Mouse (Mus musculus): ENCODE data around the gene Hspb3.
A peak's percentile ranks its signal among the peaks of the same experiment; 100 is the strongest.

Gene Hspb3

DNA sequence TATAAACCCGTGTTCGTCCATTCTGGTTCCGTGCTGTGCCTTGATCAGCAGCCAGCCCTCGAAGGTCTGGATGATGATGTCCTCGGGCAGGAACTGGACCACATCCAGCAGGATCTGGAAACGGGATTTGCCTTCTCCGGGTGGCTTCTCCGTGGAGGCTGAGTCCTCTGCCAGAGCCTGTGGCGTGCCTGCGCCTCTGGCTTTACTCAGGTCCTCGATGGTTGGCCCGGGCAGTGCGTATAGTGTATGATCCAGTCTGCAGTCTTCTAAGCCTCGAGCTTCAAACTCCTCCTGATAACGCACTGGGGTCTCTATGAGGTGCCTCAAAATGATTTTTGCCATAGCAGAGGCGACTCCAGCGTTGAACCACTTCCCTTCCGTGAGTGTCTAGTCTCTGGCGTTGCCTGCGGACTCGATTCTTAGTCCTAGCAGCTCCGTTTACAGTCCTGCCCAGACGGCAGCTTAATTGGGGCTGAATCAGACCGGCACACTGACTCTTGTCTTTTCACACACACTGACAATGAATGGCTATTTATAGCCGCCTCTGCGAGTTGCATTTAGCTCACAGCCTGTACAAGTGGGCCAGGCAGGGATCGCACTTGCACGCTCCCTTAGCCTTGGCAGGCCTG, at the start of gene Hspb3:
Gene Hspb3, minus strand, starts transcription at position 526 of the 629 bp plus-strand sequence.
- no peak for DNase-seq

DNA sequence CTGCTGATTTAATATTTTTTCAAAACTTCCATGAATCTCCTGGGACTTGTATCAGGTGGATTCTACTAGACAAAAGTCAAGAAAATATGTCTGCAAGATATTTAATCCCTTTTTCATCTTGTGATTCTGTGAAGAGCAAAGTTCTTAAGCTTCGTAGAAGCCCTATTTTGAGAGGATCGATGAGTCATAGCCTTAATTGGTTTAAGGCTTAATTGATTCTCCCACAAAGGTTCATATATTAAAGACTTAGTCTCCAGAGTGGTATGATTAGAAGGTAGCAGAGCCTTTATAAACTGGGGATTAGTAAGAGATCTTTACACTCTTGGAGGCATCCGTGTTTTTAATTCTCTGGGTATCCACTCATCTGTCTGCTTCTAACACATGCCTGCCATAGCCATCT, 49.7 kb upstream of the Hspb3 start:
- DNase-seq, result no peak

GRCm38 (mm10) chr13:113706183-113706582, 42.7 kb upstream of the Hspb3 start:
- DNase-seq, result no peak

GRCm38 (mm10) chr13:113701185-113701584, 37.7 kb upstream of the Hspb3 start:
- DNase-seq, result no peak

- DNase-seq, result no peak
These were observed 36.5 kb upstream of the Hspb3 start for GRCm38 (mm10) chr13:113699928-113700327.

DNA sequence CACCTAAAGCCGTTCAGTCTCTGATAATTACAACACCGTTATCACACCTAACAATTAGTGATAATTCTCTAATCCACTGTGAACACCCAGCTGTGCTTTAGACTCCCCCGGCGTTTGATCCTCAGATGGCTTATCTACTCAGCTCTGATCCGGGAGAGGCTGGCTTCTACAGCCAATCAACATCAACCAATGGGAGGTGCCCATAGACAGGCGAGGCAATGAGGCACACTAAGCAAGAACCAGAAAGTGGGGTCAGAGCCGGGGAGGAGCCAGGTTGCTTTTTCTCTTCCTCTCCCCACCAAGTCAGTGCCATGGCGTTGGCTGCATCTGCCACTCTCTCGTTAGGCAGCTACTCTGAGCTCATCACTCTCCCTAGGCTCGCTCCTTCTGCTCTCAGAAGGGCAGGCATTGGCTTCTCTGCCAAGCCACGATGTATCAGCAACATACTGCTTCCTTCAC, 36.0 kb upstream of the Hspb3 start:
- no peak for DNase-seq

- no peak for DNase-seq
These were observed 33.4 kb upstream of the Hspb3 start for GRCm38 (mm10) chr13:113696838-113697321.

DNA sequence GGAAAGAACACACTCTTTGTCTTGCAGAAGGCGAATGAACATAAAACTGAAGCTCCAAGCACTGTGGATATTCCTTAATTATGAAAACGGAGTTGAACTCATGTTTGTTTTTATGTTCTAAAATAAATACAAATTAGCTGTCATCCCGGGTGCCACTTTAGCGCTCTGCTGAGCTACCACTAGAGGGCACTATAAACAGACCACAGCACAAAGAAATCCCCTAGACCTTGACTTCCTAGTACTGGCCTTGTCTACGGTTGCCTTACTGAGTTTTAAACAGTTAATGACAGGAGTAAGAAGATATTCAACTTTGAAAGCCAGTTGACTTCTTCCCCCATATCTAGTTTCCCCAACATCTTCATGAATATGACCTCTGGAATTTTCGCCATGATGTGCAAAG, 29.9 kb upstream of the Hspb3 start:
- DNase-seq, result peak; percentile 36

- no peak for DNase-seq
These were observed 28.2 kb upstream of the Hspb3 start for GRCm38 (mm10) chr13:113691644-113692043.

DNA sequence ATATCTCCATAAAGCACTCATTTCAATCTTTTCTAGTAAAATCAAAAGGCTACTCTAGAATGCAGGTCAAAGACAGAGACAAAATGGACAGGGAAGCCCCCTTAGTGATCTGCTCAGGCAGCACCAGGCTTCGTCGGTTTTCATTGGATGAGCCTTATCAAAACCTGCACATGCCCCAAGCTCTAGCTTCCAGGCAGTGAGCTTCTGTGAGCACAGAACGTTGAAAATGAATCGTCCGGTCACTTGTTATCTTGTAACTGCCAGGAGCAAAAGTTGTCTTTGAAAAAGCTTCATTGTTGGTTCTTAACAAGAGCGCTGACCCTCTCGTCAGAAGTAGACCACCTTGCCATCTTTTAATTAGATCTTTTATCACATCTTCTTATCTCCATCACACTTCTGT, 26.4 kb upstream of the Hspb3 start:
- no peak for DNase-seq

DNA sequence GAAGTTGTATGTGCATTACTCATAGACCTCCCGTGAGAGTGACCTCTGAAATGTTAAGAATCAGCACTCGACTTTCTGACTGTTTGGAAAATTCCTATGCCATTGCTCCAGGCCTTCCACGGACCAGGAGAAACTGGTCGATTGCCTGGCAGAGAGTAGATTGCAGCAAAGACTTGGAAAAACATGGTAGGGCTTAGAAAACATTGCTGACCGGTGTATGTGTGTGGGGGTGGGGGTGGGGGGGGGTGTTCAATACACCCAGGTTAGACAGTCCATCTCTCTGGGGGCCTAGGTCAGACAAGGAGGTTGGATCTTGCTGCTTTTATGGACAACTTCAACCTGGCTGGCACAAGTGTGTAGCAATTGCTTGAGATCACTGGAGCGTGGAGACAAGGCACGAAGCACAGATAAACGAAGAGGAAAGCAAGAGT, 23.2 kb upstream of the Hspb3 start:
- peak; percentile 51 for DNase-seq

DNA sequence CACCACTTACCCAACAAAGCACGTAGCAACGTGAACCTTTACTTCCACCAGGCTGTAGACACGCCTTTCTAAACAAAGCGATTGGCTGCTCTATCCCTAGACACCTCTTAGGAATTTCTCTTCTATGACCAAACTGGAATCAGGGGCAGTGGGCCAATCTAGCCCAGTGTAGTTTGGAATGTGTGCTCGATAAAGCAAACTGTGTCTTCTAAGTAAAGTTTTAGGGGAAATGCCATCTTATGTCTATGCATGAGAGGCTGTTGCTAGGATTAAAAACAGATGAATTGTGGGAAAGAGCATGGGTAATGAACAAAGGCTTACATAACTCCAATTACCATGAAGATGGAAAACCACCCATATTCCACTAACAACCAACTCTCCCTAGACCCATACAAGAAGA, 19.3 kb upstream of the Hspb3 start:
- DNase-seq, result no peak

DNA sequence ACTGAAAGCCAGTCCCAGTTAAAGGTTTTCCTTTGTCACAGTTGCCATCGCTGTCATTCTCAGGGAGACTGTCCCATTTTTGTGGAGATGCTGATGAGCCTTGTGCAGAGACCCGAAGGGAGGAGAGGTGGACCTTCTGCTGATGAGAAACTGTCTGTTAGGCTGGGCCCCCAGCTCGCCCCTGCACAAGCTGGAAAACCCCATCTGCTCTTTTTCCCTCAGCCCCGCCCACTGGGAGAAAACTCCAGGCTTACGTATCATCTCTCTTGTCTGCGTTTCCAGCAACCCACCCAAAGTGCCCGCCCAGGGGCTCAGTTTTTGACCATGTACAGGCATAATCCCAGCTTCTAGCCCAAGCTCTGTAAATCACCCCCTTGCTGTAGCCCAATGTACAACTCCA, 17.2 kb upstream of the Hspb3 start:
- no peak for DNase-seq

GRCm38 (mm10) chr13:113669459-113670077, 6.1 kb upstream of the Hspb3 start:
- DNase-seq, result peak; percentile 32

DNA sequence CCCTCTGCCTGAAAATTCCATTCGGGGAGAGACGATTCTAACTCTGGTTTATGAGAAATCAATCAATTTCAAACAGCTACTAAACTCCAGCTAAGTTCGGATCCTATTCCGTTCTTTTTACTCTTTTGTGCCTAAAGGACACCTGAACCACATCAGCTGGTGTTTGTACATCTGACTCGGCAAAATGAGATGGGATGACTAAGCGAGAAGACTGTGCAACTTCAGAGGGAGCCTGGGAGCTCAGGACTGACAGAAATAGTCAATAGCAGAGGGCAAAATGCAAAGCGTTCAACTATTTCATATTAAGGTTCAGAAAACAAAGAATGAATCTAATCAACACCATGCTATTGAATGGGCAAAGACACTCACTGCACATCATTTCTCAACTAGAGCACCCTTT, 407 bp upstream of the Hspb3 start:
- no peak for DNase-seq

GRCm38 (mm10) chr13:113661826-113662271, 1.6 kb downstream of the Hspb3 start:
- DNase-seq, result no peak

DNA sequence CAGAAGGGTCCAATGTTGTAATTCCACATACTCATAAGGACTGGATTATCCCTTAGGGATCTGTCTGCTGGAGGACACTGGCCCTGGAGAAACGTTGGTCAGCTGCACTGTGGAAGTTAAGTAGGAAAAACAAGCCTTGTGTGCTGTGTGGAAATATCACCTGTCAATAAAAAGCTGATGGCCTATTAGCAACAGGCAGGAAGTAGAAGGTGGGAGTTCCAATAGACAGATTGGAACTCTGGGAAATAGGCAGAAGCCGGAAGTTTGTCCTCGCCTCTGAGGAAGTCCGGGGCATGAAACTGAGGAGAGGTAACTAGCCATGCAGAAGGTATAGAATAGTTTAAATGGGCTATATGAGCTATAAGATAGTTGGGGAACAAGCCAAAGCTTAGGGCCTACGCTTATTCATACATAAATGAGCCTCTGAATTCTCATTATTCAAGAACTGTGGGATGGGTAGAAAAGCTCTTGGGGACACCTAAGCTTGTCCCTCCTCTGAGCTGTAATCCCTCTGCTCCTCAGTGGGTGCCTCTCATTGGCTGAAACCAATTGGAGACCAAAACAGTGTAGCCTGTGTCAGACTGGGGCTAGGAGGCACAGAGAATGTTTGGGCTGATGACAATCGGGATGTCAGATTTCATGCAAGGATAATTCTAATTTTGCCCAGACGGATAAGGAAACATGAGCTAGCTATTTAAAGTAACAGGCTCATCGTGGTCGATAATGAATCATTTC, 2.7 kb downstream of the Hspb3 start:
- no peak for DNase-seq

DNA sequence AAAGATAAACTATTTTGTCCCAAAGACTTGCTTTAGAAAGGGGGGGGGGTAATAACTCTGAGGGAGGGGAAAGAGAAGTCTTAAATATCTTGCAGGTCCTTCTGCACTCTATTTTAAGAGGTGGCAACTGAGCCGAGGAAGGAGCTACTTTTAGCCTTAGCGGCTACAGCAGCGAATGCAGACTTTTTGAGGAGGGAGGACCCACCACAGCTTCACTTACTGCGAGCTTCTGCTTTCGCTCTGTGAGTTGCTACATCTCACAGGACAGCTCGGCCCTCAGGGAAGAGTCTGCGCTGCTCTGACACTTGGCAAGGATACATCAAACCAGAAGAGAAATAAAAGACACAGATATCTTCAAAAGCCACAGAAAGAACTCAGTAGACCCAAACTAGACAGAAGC, 6.3 kb downstream of the Hspb3 start:
- DNase-seq, result no peak

GRCm38 (mm10) chr13:113656639-113657038, 6.8 kb downstream of the Hspb3 start:
- DNase-seq, result no peak

DNA sequence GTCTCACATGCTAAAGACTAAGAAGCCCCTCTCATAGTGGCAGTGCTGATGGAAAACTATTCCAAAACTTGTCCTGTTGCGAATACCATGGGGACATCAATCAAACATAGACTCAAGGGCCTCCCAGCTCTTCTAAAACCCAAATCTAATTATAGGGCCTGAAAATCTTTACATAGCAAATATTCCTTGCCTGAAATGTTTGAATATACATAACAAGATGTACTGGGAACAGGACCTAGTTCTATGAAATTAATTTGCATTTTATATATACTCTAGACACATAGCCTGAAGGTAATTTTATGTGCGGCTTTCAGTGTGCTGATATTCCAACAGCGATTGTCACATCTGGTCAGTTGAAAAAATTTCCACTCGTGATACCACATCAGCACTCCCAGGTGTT, 8.0 kb downstream of the Hspb3 start:
- DNase-seq, result no peak

- DNase-seq, result no peak
These were observed 22.4 kb downstream of the Hspb3 start for GRCm38 (mm10) chr13:113640944-113641597.

DNA sequence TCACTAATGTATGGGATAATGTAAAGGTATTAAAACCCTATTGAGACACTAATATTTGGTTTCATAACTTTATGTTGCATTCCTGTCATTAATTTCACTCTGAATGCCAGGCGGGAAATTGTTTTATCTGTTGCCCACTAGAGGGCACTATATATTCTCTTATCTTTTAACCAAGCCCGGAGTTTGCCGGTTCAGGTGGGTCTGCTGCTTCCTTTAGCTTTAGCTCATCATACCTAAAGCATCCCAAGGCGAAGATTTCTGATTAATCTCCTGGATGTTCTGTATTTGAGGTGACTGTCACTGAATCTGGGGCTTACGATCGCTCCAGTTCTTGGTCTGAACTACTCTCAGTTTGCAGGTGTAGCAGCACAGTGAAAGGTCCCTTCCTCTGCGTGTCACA, 24.6 kb downstream of the Hspb3 start:
- DNase-seq, result no peak

- no peak for DNase-seq
These were observed 27.7 kb downstream of the Hspb3 start for GRCm38 (mm10) chr13:113635799-113636222.

All from kidney, adult 11 months (tissue).